Mouse (Mus musculus): ENCODE measurements around the gene Kcnj6. TPM values are rescaled to one million over a fixed set of nuclear protein-coding genes. Genes with fewer than 3 reads are reported as not detected.

The Kcnj6 gene
- total RNA-seq, 1 experiment, result not detected

DNA sequence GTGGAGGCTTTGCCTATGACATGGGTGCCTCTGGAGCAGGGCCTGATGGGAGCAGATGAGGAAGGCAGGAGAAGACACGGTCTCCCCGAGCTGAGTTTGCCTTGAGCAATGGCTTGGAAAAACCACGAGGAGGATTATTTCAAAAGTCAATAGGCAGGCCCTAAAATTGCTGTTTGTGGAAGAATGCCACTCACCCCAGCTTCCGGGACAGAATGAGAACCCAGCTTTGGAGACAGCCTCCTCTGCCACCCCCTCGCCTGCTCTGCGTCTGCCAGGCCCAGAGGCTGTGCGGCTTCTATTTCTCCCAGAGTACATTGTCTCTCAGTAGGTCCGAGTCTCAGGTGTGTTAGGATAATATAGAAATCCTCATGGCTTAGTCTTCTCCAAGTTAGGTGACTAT, 64.8 kb downstream of the Kcnj6 start:
- in situ Hi-C loops (cut with MboI; ENCODE audit: low sequenced_read_pairs in 2 of 2, unreplicated experiment in 2 of 2), result no loop called here
- H3K36me3 ChIP-seq (ENCODE audit: control insufficient read depth, insufficient read depth, low read length, poor library complexity, severe bottlenecking), result no peaks in the 10 kb centered on the region
- DNase-seq (ENCODE audit: low read depth, low spot score), result no peak
- H3K27ac ChIP-seq (ENCODE audit: insufficient read depth, low read depth, low read length, poor library complexity, severe bottlenecking), result no peak overlapping the region
- TF ChIP-seq ZC3H11A (IDR thresholded peaks at IDR 0.05; ENCODE audit: borderline replicate concordance, low read depth, low read length), result no peak
- TF ChIP-seq HCFC1 (IDR thresholded peaks at IDR 0.05; ENCODE audit: borderline replicate concordance, insufficient read depth, low read length), result no peak
- TF ChIP-seq ZNF384 (IDR thresholded peaks at IDR 0.05; ENCODE audit: low read depth, low read length), result no peak
- no peak for TF ChIP-seq MAFK (IDR thresholded peaks at IDR 0.05; ENCODE audit: insufficient read depth, low read depth, low read length)
- no peak for TF ChIP-seq CHD2 (IDR thresholded peaks at IDR 0.05; ENCODE audit: low read depth, low read length)
- no peak overlapping the region for H3K9ac ChIP-seq (ENCODE audit: insufficient read depth, low read depth, low read length, poor library complexity, severe bottlenecking)
- peaks cover 0 to 12% of the 10 kb centered on the region in 2 experiments; a peak in 1 of 4 replicates for H3K4me1 ChIP-seq (ENCODE audit: control insufficient read depth in 2 of 2, insufficient read depth in 2 of 2, low read length in 2 of 2, poor library complexity in 1 of 2)
- no peaks in the 10 kb centered on the region for H3K9me3 ChIP-seq (ENCODE audit: control insufficient read depth, insufficient read depth, low read depth, low read length)
- no peak overlapping the region for H3K4me3 ChIP-seq (ENCODE audit: insufficient read depth in 1 of 2, low read depth in 1 of 2, low read length in 2 of 2, poor library complexity in 1 of 2, severe bottlenecking in 1 of 2)

DNA sequence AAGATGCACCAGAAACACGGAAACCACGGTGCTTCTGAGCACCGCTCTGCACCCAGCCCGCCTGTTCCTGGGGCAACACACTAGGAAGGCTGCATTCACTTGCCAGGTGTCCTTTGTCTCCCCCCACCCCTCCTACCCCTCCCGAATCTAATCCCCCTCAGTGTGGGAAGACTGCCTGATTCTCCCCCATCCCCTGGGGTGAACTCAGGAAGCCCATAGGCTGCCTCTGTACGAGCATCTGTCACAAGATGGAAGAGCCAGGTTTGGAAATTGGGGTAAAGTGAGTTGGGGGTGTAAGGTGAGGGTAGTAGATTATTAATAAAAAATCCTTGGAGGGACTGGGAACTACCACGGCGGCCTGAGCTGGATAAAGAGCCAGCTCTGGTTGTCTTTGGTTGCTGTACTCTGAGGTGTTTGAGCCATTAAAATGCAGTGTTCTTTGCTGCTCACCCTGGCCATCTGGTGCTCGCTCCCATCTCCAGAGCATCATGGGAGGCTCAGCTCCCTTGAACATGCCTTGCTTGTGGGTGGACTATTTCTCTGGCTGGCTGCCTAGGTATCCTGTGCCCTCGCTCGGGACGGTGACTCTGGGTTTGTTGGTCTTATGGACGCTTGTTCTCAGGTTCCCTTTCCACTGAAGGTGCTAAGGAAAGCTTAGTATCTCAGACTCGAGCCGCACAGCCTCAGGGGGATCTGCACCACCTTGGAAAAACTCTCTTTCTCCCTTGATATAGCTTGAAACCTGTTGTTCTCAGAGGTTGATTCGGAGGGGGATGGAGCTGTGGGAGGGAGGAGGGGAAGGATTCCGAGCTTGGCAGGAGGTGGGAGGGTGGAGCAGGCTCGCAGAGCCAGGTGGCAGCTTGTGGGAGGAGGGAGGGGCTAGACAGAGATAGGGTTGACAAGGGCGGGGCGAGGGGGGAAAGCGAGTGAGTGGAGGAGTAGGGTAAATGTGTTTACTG, 65.9 kb downstream of the Kcnj6 start:
- Histone ChIP-seq H3K9ac (ENCODE audit: insufficient read depth, low read depth, low read length, poor library complexity, severe bottlenecking) (no peak overlapping the region), H3K27ac (ENCODE audit: insufficient read depth, low read depth, low read length, poor library complexity, severe bottlenecking) (no peak overlapping the region), H3K36me3 (ENCODE audit: control insufficient read depth, insufficient read depth, low read length, poor library complexity, severe bottlenecking) (no peaks in the 10 kb centered on the region), H3K9me3 (ENCODE audit: control insufficient read depth, insufficient read depth, low read depth, low read length) (no peaks in the 10 kb centered on the region), H3K4me3 (ENCODE audit: insufficient read depth in 1 of 2, low read depth in 1 of 2, low read length in 2 of 2, poor library complexity in 1 of 2, severe bottlenecking in 1 of 2) (peak overlapping the region in 1 of 2 experiments; percentile 35; a peak in 2 of 4 replicates), H3K4me1 (ENCODE audit: control insufficient read depth in 2 of 2, insufficient read depth in 2 of 2, low read length in 2 of 2, poor library complexity in 1 of 2) (peaks cover 0 to 12% of the 10 kb centered on the region in 2 experiments; a peak in 1 of 4 replicates)
- peak; percentile 34 for DNase-seq (ENCODE audit: low read depth, low spot score)
- in situ Hi-C loops (cut with MboI; ENCODE audit: low sequenced_read_pairs in 2 of 2, unreplicated experiment in 2 of 2), result no loop called here
- no peak for TF ChIP-seq CHD2 (IDR thresholded peaks at IDR 0.05; ENCODE audit: low read depth, low read length)
- no peak for TF ChIP-seq MAFK (IDR thresholded peaks at IDR 0.05; ENCODE audit: insufficient read depth, low read depth, low read length)
- no peak for TF ChIP-seq ZC3H11A (IDR thresholded peaks at IDR 0.05; ENCODE audit: borderline replicate concordance, low read depth, low read length)
- TF ChIP-seq ZNF384 (IDR thresholded peaks at IDR 0.05; ENCODE audit: low read depth, low read length), result no peak
- no peak for TF ChIP-seq HCFC1 (IDR thresholded peaks at IDR 0.05; ENCODE audit: borderline replicate concordance, insufficient read depth, low read length)

- TF ChIP-seq MAFK (IDR thresholded peaks at IDR 0.05; ENCODE audit: insufficient read depth, low read depth, low read length) (no peak), ZNF384 (IDR thresholded peaks at IDR 0.05; ENCODE audit: low read depth, low read length) (no peak), CHD2 (IDR thresholded peaks at IDR 0.05; ENCODE audit: low read depth, low read length) (no peak), HCFC1 (IDR thresholded peaks at IDR 0.05; ENCODE audit: borderline replicate concordance, insufficient read depth, low read length) (no peak), ZC3H11A (IDR thresholded peaks at IDR 0.05; ENCODE audit: borderline replicate concordance, low read depth, low read length) (no peak)
- no peak for DNase-seq (ENCODE audit: low read depth, low spot score)
- H3K9me3 ChIP-seq (ENCODE audit: control insufficient read depth, insufficient read depth, low read depth, low read length), result no peaks in the 10 kb centered on the region
- no peak overlapping the region for H3K9ac ChIP-seq (ENCODE audit: insufficient read depth, low read depth, low read length, poor library complexity, severe bottlenecking)
- no peaks in the 10 kb centered on the region for H3K36me3 ChIP-seq (ENCODE audit: control insufficient read depth, insufficient read depth, low read length, poor library complexity, severe bottlenecking)
- in situ Hi-C loops (cut with MboI; ENCODE audit: low sequenced_read_pairs in 2 of 2, unreplicated experiment in 2 of 2), result no loop called here
- H3K4me3 ChIP-seq (ENCODE audit: insufficient read depth in 1 of 2, low read depth in 1 of 2, low read length in 2 of 2, poor library complexity in 1 of 2, severe bottlenecking in 1 of 2), result no peak overlapping the region
- no peaks in the 10 kb centered on the region for H3K4me1 ChIP-seq (ENCODE audit: control insufficient read depth in 2 of 2, insufficient read depth in 2 of 2, low read length in 2 of 2, poor library complexity in 1 of 2)
- H3K27ac ChIP-seq (ENCODE audit: insufficient read depth, low read depth, low read length, poor library complexity, severe bottlenecking), result no peak overlapping the region
Measured at GRCm38 (mm10) chr16:94925364-94925763, 72.1 kb downstream of the Kcnj6 start.

- no peak for DNase-seq (ENCODE audit: low read depth, low spot score)
- no peak overlapping the region for H3K9ac ChIP-seq (ENCODE audit: insufficient read depth, low read depth, low read length, poor library complexity, severe bottlenecking)
- TF ChIP-seq CHD2 (IDR thresholded peaks at IDR 0.05; ENCODE audit: low read depth, low read length) (no peak), ZNF384 (IDR thresholded peaks at IDR 0.05; ENCODE audit: low read depth, low read length) (no peak), MAFK (IDR thresholded peaks at IDR 0.05; ENCODE audit: insufficient read depth, low read depth, low read length) (no peak), ZC3H11A (IDR thresholded peaks at IDR 0.05; ENCODE audit: borderline replicate concordance, low read depth, low read length) (no peak), HCFC1 (IDR thresholded peaks at IDR 0.05; ENCODE audit: borderline replicate concordance, insufficient read depth, low read length) (no peak)
- in situ Hi-C loops (cut with MboI; ENCODE audit: low sequenced_read_pairs in 2 of 2, unreplicated experiment in 2 of 2), result no loop called here
- no peaks in the 10 kb centered on the region for H3K36me3 ChIP-seq (ENCODE audit: control insufficient read depth, insufficient read depth, low read length, poor library complexity, severe bottlenecking)
- no peak overlapping the region for H3K4me3 ChIP-seq (ENCODE audit: insufficient read depth in 1 of 2, low read depth in 1 of 2, low read length in 2 of 2, poor library complexity in 1 of 2, severe bottlenecking in 1 of 2)
- no peak overlapping the region for H3K27ac ChIP-seq (ENCODE audit: insufficient read depth, low read depth, low read length, poor library complexity, severe bottlenecking)
- H3K4me1 ChIP-seq (ENCODE audit: control insufficient read depth in 2 of 2, insufficient read depth in 2 of 2, low read length in 2 of 2, poor library complexity in 1 of 2), result no peaks in the 10 kb centered on the region
- no peaks in the 10 kb centered on the region for H3K9me3 ChIP-seq (ENCODE audit: control insufficient read depth, insufficient read depth, low read depth, low read length)
Measured at GRCm38 (mm10) chr16:94919177-94919576, 78.3 kb downstream of the Kcnj6 start.

Data from ES-E14 (cell line).